Mouse (Mus musculus): ENCODE results near the gene Cd276. TPM values are rescaled to one million over a fixed set of nuclear protein-coding genes. Genes with fewer than 3 reads are reported as not detected.
"Not testable (repeated sequence)": the region's sequence is repeated elsewhere in the genome, so short reads cannot be mapped to it uniquely, and the experiment has no call there.

The Cd276 gene
- total RNA-seq (2014; fragmentation: Nextera tagmentation) (0.45 TPM in 1 of 2 replicates, not detected in the other), total RNA-seq (2017) (not detected in 2 replicates)

GRCm38 (mm10) chr9:58554908-58555684, at the start of gene Cd276:
Cd276 (minus strand) TSS chr9:58555437.
- no peak for ATAC-seq (replicated peaks; ENCODE audit: low FRiP score, low TSS enrichment, poor library complexity, severe bottlenecking)

GRCm38 (mm10) chr9:58595313-58595712, 40.1 kb upstream of the Cd276 start:
- no peak for ATAC-seq (replicated peaks; ENCODE audit: low FRiP score, low TSS enrichment, poor library complexity, severe bottlenecking)

- ATAC-seq (replicated peaks; ENCODE audit: low FRiP score, low TSS enrichment, poor library complexity, severe bottlenecking), result no peak
Observed at GRCm38 (mm10) chr9:58588657-58589056, 33.4 kb upstream of the Cd276 start.

- no peak for ATAC-seq (replicated peaks; ENCODE audit: low FRiP score, low TSS enrichment, poor library complexity, severe bottlenecking)
Observed at GRCm38 (mm10) chr9:58584323-58584722, 29.1 kb upstream of the Cd276 start.

GRCm38 (mm10) chr9:58583267-58583641, 28.0 kb upstream of the Cd276 start:
- no peak for ATAC-seq (replicated peaks; ENCODE audit: low FRiP score, low TSS enrichment, poor library complexity, severe bottlenecking)

- peak; percentile 19 for ATAC-seq (replicated peaks; ENCODE audit: low FRiP score, low TSS enrichment, poor library complexity, severe bottlenecking)
Observed at GRCm38 (mm10) chr9:58582581-58583266, 27.5 kb upstream of the Cd276 start.

- peak; percentile 91 for ATAC-seq (replicated peaks; ENCODE audit: low FRiP score, low TSS enrichment, poor library complexity, severe bottlenecking)
Observed at GRCm38 (mm10) chr9:58581958-58582540, 26.8 kb upstream of the Cd276 start, which contains the start of gene Nptn. Nptn (plus strand) TSS chr9:58582240.

- 0 out of 2 replicates have a peak, but pooled peaks have one; percentile 1 for ATAC-seq (replicated peaks; ENCODE audit: low FRiP score, low TSS enrichment, poor library complexity, severe bottlenecking)
Observed at GRCm38 (mm10) chr9:58581283-58581930, 26.2 kb upstream of the Cd276 start.

- not testable (repeated sequence) for ATAC-seq (replicated peaks; ENCODE audit: low FRiP score, low TSS enrichment, poor library complexity, severe bottlenecking)
Observed at GRCm38 (mm10) chr9:58580453-58581195, 25.4 kb upstream of the Cd276 start.

GRCm38 (mm10) chr9:58578669-58579068, 23.4 kb upstream of the Cd276 start:
- peak; percentile 48 for ATAC-seq (replicated peaks; ENCODE audit: low FRiP score, low TSS enrichment, poor library complexity, severe bottlenecking)

GRCm38 (mm10) chr9:58571001-58571400, 15.8 kb upstream of the Cd276 start:
- no peak for ATAC-seq (replicated peaks; ENCODE audit: low FRiP score, low TSS enrichment, poor library complexity, severe bottlenecking)

- ATAC-seq (replicated peaks; ENCODE audit: low FRiP score, low TSS enrichment, poor library complexity, severe bottlenecking), result 0 out of 2 replicates have a peak, but pooled peaks have one; percentile 52
Observed at GRCm38 (mm10) chr9:58567682-58568081, 12.4 kb upstream of the Cd276 start.

GRCm38 (mm10) chr9:58565945-58566344, 10.7 kb upstream of the Cd276 start:
- ATAC-seq (replicated peaks; ENCODE audit: low FRiP score, low TSS enrichment, poor library complexity, severe bottlenecking), result not testable (repeated sequence)

GRCm38 (mm10) chr9:58560211-58560610, 5.0 kb upstream of the Cd276 start:
- ATAC-seq (replicated peaks; ENCODE audit: low FRiP score, low TSS enrichment, poor library complexity, severe bottlenecking), result no peak

- ATAC-seq (replicated peaks; ENCODE audit: low FRiP score, low TSS enrichment, poor library complexity, severe bottlenecking), result no peak
Observed at GRCm38 (mm10) chr9:58557457-58558455, 2.5 kb upstream of the Cd276 start.

GRCm38 (mm10) chr9:58556627-58557026, 1.4 kb upstream of the Cd276 start:
- ATAC-seq (replicated peaks; ENCODE audit: low FRiP score, low TSS enrichment, poor library complexity, severe bottlenecking), result no peak

- ATAC-seq (replicated peaks; ENCODE audit: low FRiP score, low TSS enrichment, poor library complexity, severe bottlenecking), result 0 out of 2 replicates have a peak, but pooled peaks have one; percentile 15
Observed at GRCm38 (mm10) chr9:58555685-58556414, 613 bp upstream of the Cd276 start.
